14 mouse cellular contexts compared by ENCODE assay signal in the genomic region with DNA sequence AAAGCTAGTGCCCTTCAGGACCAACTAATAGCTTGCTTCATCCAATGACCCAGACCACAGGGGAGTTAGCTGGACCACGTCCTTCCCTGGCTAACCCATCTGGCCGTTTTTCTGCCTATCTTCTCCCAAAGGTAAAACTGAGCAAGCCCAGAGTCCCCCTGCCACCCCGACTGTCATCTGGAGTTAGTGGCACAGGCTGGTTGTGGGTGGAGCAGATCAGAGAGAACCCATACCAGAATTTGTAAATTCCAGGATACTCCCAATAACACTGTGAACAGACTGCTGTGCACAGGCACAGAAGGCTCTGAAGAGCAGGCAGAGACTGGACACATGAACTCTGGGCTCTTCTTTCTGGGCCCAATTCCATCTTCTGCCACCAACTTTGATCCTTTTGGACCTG.
"Had no signal": no experiment of that assay in that cellular context is flagged by ENCODE, and none has a peak within 500 bp of the region (broad histone marks: within the 10 kb centered on the region; RNA-seq: fewer than 3 reads in every experiment).

No protein-coding gene starts in this region.

- DNase-seq: gastrocnemius, adult 2 months; gastrocnemius, postnatal 10 days; gastrocnemius, postnatal 25 days; heart, adult 18-20 months; heart, postnatal 10 days; heart, postnatal 4 days; kidney, adult 18-20 months; kidney, adult 8-10 months; kidney, postnatal 10 days; kidney, postnatal 25 days; kidney, postnatal 4 days; liver; liver, embryonic 13.5 days; liver, postnatal 0 days had no signal
